Mouse (Mus musculus) cerebellum, adult 9-10 months (tissue): ENCODE data around the gene Cisd2.

ENCODE experiments used
- DNase-seq: peaks from one replicate; pipeline ENCODE4 v3.0.0; 2022

Gene Cisd2

DNA sequence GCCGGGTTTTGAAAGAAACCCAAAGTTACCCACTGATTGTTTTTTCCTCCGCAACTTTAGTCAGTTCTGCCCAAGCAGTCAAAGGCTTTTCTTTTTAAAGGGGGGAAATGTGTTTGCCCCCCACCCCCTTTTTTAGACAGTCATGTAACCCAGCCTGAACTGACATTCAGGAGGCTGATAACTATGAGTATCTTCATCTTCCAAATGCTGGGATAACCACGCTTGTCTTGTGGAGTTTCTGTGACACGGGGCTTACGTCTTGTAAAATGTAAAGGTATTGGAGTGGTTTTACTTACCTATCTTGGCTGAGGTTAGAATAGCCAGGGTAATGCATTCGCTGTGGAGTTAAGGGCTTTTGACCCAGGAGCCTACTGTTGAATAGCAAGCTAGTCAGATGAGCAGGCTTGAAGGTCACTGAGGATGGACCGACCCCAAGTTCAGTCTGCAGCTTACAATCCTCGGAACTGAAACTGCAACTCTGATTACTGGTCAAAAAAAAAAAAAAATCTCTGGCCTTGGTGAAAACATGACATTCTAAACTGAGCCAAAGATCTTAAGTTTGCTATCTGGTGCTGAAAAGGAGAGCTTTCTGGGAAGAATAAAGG is at the start of gene Cisd2:
TSS of gene Cisd2 (minus strand) at position 318 of the 605 bp plus-strand sequence.
- no peak for DNase-seq

DNA sequence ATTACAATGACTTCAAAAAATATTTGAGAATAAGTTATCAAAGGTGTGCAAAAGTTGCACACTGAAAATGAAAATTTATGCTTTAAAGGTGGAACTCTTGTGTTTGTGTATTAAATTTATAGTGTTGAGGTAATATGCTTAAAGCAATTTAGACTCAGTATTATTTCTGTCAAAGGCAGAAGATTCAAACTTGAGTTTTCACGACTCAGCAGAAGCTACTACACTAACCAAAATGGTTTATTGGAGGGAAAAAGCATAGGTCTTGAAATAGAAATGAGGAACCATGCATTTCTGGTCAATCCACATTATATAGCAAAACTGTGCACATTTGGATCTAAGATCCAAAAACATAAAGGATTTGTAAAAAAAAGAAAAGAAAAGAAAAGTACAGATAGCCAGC is 47.1 kb upstream of the Cisd2 start:
- DNase-seq = no peak

DNA sequence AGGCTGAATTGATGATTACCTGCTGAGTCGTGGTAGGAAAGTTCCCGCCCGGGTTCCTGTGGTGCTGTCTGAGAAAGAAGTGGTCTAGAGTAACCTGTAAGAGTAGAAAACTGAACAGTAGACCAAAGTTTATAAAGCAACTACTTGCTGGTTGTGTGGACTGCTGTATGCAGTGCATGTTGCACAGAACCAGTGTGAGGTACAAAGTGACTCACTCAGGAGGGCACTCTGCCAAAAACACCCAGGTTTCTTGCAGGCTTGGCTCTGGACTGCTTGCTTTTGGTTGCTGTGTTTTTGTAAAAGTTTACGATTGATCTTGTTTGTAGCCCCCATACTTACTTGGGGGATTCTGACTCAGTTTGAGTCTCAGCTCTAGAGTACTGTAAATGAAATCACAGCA is 46.2 kb upstream of the Cisd2 start:
- peak; percentile 79 for DNase-seq

- DNase-seq = peak; percentile 42
These were observed 45.4 kb upstream of the Cisd2 start for GRCm38 (mm10) chr3:135469146-135469545.

DNA sequence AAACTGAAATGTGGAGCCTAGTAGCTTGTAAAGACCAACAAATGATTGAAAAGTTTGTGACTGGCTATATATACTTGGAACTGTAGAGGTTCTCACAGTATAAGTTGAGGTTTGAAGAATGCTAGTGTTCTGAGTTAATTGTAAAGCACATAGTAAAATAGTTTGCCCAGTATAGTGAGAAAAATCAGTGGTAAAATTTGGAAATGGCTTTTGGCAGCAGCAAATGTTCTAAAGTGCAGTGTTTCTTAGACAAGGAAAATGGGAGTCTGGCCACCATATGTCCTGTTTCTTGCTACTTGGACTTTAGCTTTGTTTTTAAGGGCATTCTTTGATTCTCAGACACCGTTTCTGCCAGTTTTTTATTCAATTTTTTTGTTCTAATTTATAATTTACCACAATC is 44.7 kb upstream of the Cisd2 start:
- no peak for DNase-seq

DNA sequence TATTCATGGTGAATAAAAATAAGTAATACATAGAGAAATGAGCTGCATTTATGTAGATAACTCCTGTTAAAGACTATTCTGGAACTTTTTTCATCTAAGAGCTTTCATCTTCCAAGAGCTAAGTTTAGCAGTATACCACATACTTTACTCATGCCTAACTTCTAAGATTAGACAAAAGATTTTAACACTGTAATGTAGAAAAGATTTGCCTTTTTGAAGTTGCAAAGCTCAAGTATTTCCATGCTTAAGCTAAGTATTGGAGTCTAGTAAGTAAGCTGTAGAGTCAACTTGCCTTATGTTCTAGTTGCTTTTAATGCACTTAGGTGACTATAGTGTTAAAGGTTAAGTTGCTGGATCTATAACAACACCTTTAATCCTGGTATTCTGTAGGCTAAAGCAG is 35.3 kb upstream of the Cisd2 start:
- DNase-seq = no peak

GRCm38 (mm10) chr3:135444930-135445329 is 21.2 kb upstream of the Cisd2 start:
- DNase-seq = no peak

DNA sequence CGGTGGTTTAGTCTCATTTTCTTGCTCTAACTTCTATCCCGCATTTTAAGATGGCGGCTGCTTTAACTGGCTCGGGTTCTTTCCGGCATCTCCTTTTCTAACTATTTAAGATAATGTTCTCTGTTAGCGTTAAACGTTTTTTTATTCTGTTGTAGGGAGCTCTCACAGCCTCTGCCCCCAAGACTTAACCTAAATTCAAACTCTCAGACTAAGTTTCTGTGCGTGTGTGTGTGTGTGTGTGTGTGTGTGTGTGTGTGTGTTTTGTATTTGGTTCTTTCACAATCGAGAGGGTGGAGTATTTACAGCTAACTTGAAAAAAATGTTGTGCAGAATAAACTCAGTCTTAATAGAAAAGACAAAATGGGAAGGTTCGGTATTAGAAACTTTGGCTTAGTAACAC is 16.9 kb upstream of the Cisd2 start:
- no peak for DNase-seq

GRCm38 (mm10) chr3:135440221-135440620 is 16.5 kb upstream of the Cisd2 start:
- peak; percentile 37 for DNase-seq

DNA sequence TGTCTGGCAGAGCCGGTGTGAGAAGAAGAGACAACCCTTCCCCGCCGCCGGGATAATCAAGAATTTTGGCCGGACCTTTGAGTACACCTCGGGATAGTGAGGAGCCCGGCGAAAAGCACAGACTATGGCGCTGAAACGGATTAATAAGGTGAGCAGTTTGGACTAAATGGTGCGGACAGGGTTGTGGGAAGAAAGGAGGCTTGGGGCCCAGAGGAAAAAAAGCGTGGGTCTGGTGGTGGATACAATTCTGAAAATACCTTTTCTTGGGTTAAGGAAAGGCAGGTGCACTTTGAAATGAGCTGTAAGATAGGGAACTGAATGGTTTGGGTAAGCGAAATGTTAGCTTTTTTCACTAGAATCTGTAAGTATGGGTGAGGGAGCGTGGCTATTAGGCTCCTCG is 15.9 kb upstream of the Cisd2 start:
- DNase-seq = no peak

DNA sequence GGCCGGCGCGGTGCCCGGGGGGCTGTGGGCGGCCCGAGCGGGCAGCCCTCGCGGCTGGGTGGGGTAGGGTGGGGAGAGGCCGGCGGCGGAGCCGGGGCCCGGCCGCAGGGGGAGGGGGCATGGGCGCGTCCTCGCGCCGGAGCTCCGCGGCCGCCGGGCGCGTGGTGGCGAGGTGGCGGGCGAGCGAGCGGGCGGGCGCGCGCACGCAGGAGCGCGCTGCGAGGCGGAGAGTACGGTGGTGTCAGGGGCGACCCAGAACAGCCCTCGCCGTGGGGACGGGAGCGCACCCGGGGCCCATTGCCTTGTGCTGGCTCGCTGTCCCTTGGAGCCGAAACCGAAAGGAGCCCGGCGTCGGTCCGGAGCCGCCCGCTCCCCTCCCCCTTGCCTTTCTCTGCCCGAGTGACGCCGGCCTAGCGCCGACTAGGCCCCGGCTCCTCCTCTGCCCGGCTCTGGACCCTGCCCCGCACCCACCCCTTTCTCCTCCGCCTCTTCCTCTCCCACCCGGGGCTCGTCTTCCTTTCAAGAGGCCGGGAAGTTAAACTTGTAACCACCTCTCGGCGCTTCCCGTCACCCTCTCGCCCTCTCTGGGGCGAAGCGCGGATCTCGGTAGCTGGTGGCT is 15.3 kb upstream of the Cisd2 start:
- DNase-seq = peak; percentile 81

DNA sequence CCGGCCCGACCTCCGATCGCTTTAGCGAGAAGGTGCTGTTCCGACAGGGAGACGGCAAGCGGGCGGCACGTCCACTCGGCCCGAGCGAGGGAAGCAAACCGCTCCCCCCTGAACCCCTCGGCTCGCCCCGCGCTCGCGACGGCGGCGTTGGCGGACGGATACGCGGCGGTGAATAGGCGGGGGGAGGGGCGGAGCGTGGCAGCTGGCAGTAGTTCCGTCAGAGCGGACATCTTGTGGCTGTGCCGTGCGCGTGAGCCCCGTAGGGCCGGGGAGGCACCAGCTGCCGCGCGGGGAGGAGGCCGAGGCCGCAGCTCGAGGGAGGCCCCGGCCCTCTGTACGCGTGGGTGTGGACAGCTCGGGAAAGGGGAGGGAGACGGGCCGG is 14.8 kb upstream of the Cisd2 start:
- DNase-seq = peak; percentile 95

GRCm38 (mm10) chr3:135437758-135438495 is 14.2 kb upstream of the Cisd2 start, which contains the start of gene Ube2d3:
TSS of gene Ube2d3 (plus strand) at chr3:135438149.
- DNase-seq = peak; percentile 99

- DNase-seq = peak; percentile 64
These were observed 13.3 kb upstream of the Cisd2 start for GRCm38 (mm10) chr3:135436901-135437616.

GRCm38 (mm10) chr3:135422856-135423607 is 693 bp downstream of the Cisd2 start:
- DNase-seq = peak; percentile 86

GRCm38 (mm10) chr3:135422232-135422855 is 1.4 kb downstream of the Cisd2 start:
- DNase-seq = no peak

DNA sequence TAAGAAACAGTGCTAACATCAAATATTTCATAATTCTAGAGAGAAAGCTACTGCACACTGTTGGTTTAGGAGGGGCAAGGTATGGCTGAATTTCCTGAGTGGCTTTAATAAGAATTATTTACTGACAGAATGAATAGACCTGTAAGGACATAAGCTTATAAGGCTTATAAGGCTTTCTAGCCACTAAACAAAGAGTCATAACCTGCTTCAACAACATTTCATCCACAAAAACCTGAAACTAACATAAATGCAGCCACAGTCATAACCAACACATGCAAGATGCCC is 2.5 kb downstream of the Cisd2 start:
- DNase-seq = no peak

GRCm38 (mm10) chr3:135420542-135421309 is 3.0 kb downstream of the Cisd2 start:
- no peak for DNase-seq

- no peak for DNase-seq
These were observed 5.9 kb downstream of the Cisd2 start for GRCm38 (mm10) chr3:135417799-135418198.

DNA sequence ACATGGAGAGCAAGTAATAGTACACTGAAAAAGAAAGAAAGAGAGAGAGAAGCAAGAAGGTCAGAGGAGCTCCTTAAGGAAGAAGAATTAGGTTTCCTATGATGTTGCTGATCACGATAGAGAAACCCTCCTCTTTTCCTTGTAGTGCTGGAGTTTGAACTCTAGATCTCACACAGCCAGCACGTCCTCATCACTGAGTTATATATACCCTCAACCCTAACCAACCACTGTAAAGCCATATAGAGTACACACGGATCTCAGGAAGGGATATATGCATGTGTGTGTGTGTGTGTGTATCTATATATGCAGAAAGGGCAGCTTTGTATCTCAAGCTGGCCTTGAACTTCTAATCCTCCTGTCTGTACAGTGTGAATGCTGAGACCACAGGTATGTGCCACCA is 6.5 kb downstream of the Cisd2 start:
- no peak for DNase-seq

GRCm38 (mm10) chr3:135411824-135412223 is 11.9 kb downstream of the Cisd2 start:
- DNase-seq = no peak

DNA sequence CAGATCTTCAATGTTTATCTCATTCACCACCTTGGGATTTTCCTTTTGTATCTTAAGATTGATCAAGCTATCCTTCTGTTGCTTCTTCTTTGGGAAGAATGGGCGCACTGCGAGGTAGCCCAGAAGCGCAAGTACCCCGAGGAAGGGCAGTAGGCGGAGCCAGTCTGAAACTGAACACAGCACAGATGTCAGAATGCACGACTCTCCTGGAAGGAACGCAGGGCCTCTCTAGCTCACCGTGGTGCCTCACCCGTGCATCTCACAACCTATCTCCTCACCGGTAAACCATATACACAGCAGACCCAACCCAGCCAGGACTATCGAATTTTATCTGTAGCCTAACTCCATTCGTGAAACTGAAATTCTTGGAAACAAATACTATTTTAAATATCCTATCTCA is 12.7 kb downstream of the Cisd2 start:
- no peak for DNase-seq
